Mouse (Mus musculus) forebrain, postnatal 0 days (tissue): ENCODE results near the gene Gm20390. TPM values are rescaled to one million over a fixed set of nuclear protein-coding genes. Genes with fewer than 3 reads are reported as not detected.

ENCODE experiments used
- ATAC-seq: fragments of 200-750 bp; cut with Nextera tagmentation; 2 replicates; pipeline ENCODE4 v1.8.0; 2017; ENCODE audit warnings: mild to moderate bottlenecking, moderate library complexity
- DNase-seq: peaks from one replicate; pipeline ENCODE4 v3.0.0-alpha.2; 2015
- H3K27ac ChIP-seq: fragments of 300-500 bp; sonication (generic); 2 replicates; pipeline ENCODE4 v1.5.1; 2014; ENCODE audit warnings: low read depth, mild to moderate bottlenecking, antibody characterized with exemption, low read length, moderate library complexity, mixed read lengths
- H3K27me3 ChIP-seq: fragments of 300-500 bp; sonication (generic); 2 replicates; pipeline ENCODE4 v1.6.1; 2014; ENCODE audit warnings: mild to moderate bottlenecking, low read length, mixed read lengths; ENCODE audit not compliant: insufficient read depth
- H3K36me3 ChIP-seq: fragments of 300-500 bp; sonication (generic); 2 replicates; pipeline ENCODE4 v1.6.1; 2014; ENCODE audit warnings: mild to moderate bottlenecking, moderate library complexity; ENCODE audit not compliant: insufficient read depth
- H3K4me1 ChIP-seq: fragments of 300-500 bp; sonication (generic); 2 replicates; pipeline ENCODE4 v1.6.1; 2014; ENCODE audit warnings: antibody characterized with exemption; ENCODE audit not compliant: insufficient read depth
- H3K4me2 ChIP-seq: fragments of 300-500 bp; sonication (generic); 2 replicates; pipeline ENCODE4 v1.6.1; 2014; ENCODE audit warnings: low read depth, mild to moderate bottlenecking, moderate library complexity
- H3K4me3 ChIP-seq: fragments of 300-500 bp; sonication (generic); 2 replicates; pipeline ENCODE4 v1.5.1; 2014; ENCODE audit warnings: low read depth, low read length, mixed read lengths
- H3K9ac ChIP-seq: fragments of 300-500 bp; sonication (generic); 2 replicates; pipeline ENCODE4 v1.6.1; 2014; ENCODE audit warnings: mild to moderate bottlenecking
- H3K9me3 ChIP-seq: fragments of 300-500 bp; sonication (generic); 2 replicates; pipeline ENCODE4 v1.6.1; 2016; ENCODE audit warnings: low read length
- CTCF ChIP-seq: sonication (generic); IDR thresholded peaks from 2 replicates; pipeline ENCODE4 v1.5.1; 2016; ENCODE audit warnings: antibody characterized with exemption, control low read depth, low read depth
- WGBS: fragments of 180-500 bp; shearing (Covaris S2); extraction: QIAGEN DNeasy Blood & Tissue Kit; methylation state at CpG from one replicate; pipeline ENCODE4 v1.1.7; 2014; 5-methylcytosine and 5-hydroxymethylcytosine counted together
- polyA plus RNA-seq: library from polyadenylated mRNA; unstranded; fragments of >200 nt; fragmentation: Nextera tagmentation; extraction: Ambion mirVana; gene quantifications from 2 replicates; pipeline ENCODE4 v1.2.1, GENCODE M21; 2015
- total RNA-seq: library from RNA; depleted of rRNA; stranded (reverse); fragments of >200 nt; gene quantifications from 2 replicates; pipeline ENCODE4 v1.2.3, GENCODE M21; 2014

The Gm20390 gene
- total and polyA plus RNA-seq, 2 experiments from 2014 or later: 90.4 to 448 TPM

DNA sequence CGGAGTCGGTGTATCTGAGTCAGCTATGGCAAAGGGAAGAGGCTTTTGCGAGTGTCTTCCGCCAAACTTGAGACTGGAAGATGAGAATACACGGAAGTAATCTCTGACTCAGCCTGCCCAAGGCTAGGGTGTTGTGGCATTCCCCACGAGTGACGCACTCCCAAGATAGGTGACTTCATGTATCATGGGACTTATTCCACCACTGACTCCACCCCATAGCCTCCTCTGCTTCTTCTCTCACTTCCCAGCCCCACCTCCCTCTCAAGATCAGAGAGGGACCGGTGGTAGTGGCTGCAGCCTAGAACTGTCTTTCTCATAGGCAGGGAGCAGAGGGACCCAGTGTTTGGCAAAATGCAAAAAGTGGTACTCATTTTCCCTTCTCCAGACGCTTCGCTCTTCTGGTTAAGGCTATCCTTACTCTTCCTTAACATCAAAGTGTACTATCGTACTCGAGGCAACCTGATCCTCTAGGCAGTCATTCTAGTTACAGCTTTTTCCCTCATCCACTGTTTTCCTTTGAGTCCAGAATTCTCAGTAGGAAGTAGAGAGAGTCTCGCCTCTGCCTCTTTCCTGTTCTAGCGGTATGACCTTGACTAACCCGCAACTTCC lies 27.1 kb upstream of the Gm20390 start:
- DNase-seq (no peak), ATAC-seq (peak; percentile 55)
- Histone ChIP-seq H3K4me1 (peaks cover 21% of the 10 kb centered on the region; the same call in 1 of the 2 replicates), H3K27me3 (no peaks in the 10 kb centered on the region), H3K36me3 (no peaks in the 10 kb centered on the region), H3K27ac (peak overlapping the region; percentile 91), H3K4me2 (peak overlapping the region; percentile 92), H3K9me3 (no peaks in the 10 kb centered on the region), H3K4me3 (peak overlapping the region; percentile 97), H3K9ac (peak overlapping the region; percentile 91)
- 7% methylated on average over 15 of the region's 15 CpGs for WGBS
- no peak for TF ChIP-seq CTCF

DNA sequence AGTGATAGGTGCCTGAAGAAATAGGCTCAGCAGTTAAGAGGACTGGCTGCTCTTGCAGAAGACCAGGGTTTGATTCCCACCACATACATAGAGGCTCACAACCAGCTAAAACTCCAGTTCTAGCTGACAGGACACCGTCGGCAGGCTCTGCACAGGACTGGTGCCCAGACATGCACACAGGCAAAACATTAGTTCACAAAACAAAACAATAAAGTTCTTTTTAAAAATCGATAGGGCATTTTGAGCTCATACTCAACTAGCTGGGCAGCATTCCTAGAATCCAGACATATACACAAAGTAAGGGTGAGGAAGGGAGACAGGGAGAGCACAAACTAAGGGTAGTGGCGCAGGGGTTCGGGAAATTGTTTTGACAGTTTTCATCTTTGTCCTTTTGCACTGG lies 26.4 kb upstream of the Gm20390 start:
- DNase-seq (no peak), ATAC-seq (no peak)
- WGBS: 60% methylated on average over 5 of the region's 5 CpGs
- Histone ChIP-seq H3K9me3 (no peaks in the 10 kb centered on the region), H3K27ac (peak overlapping the region; percentile 91), H3K4me3 (peak overlapping the region; percentile 97; the same call in 1 of the 2 replicates), H3K27me3 (no peaks in the 10 kb centered on the region), H3K4me2 (peak overlapping the region; percentile 92; the same call in 1 of the 2 replicates), H3K4me1 (peaks cover 21% of the 10 kb centered on the region; the same call in 1 of the 2 replicates), H3K36me3 (no peaks in the 10 kb centered on the region), H3K9ac (0 out of 2 replicates have a peak overlapping the region, but pooled peaks have one; percentile 91)
- no peak for TF ChIP-seq CTCF

DNA sequence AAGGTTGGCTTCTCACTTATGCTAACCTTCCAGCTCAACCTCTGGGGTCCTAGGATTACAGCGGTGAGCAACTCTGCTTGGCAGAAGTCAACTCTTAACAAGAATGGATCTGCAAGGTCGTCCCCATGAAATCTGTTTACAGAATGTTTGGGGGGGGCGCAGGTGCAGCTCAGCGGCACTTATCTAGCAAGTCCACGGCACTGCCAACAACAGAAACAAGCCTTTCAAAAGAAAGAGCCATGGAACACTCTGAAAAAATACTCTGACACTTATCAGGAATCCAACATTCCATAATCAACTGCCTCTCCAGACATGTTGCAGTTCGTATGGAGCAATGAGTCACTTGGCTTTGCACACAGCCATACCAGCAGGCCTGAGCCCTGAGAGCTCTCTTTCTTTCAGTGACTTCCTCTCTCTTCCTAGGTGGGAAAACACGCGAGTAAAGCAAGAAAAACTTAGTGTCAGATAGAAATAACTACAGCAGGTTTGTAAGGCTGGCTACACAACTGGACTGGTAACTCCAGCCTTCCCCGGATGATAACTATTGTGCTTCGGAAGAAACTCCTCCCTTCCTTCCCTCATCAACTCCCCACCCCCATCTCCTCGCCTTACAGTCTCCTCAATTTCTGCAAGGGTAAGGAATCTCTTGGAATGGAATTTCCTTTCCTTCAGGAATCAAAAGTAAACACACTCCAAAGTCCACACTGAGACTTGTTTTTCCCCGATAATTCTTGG lies 20.4 kb upstream of the Gm20390 start:
- Histone ChIP-seq H3K27ac (no peak overlapping the region), H3K9ac (no peak overlapping the region), H3K4me3 (no peak overlapping the region), H3K4me2 (no peak overlapping the region), H3K4me1 (no peaks in the 10 kb centered on the region), H3K36me3 (no peaks in the 10 kb centered on the region), H3K27me3 (no peaks in the 10 kb centered on the region), H3K9me3 (no peaks in the 10 kb centered on the region)
- DNase-seq (no peak), ATAC-seq (no peak)
- no peak for TF ChIP-seq CTCF
- 74% methylated on average over 12 of the region's 12 CpGs for WGBS

DNA sequence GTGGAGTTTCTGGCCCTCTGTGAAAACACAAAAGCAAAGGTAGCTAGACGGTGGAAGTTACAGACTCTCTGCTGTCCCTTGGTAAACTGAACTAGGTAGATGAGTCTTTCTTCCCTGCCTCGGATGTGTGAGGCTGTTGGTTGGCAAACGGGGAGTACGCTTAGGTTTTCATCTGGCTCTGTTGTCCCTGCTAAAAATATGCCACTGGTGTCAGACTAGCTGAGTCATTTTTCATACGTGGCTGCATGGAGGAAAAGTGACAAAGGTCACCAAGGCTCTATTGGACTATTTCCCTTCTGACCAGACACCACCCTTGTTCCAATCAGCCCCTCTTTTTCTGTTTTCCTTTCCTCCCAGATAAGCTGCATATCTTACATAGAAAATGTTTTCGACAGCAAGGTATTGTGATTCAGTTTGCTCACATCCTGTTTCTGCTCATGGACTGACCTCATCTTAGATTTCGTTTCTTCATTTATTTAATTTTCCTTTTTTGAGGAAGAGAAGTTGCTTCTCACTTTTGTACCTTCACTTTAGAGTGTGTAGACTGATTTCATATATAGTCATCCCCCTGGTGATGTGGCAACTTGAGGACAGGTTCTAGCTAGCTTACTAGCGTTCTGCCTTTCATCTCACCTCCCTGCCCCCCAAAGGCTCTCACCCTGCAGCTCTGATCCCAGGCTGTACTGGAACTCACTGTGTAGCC lies 19.7 kb upstream of the Gm20390 start:
- Histone ChIP-seq H3K36me3 (no peaks in the 10 kb centered on the region), H3K27ac (no peak overlapping the region), H3K4me2 (no peak overlapping the region), H3K4me1 (no peaks in the 10 kb centered on the region), H3K9me3 (no peaks in the 10 kb centered on the region), H3K4me3 (no peak overlapping the region), H3K9ac (no peak overlapping the region), H3K27me3 (no peaks in the 10 kb centered on the region)
- TF ChIP-seq CTCF: no peak
- no peak for DNase-seq
- WGBS: 75% methylated on average over 8 of the region's 8 CpGs
- ATAC-seq: no peak

DNA sequence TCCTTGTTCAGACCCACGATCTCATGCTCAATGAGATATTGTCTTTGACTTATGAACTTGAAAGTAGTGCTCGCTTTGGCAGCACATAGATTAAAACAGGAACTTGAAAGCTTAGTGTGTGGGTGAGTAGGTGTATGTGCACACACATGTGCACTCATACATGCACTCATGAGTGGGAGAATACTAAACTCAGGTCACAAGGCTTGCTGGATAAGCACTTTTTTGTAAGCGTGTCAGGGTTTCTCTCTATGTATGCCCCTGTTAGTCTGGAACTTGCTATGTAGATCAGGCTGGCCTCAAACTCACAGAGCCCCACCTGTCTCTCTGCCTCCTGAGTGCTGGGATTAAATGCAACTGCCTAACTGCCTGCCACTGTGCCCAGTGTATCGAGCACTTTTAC lies 18.9 kb upstream of the Gm20390 start:
- Histone ChIP-seq H3K36me3 (no peaks in the 10 kb centered on the region), H3K4me2 (no peak overlapping the region), H3K27ac (no peak overlapping the region), H3K27me3 (no peaks in the 10 kb centered on the region), H3K4me1 (no peaks in the 10 kb centered on the region), H3K4me3 (no peak overlapping the region), H3K9ac (no peak overlapping the region), H3K9me3 (no peaks in the 10 kb centered on the region)
- no peak for DNase-seq
- WGBS: 86% methylated on average over 4 of the region's 4 CpGs
- TF ChIP-seq CTCF: no peak
- ATAC-seq: no peak

DNA sequence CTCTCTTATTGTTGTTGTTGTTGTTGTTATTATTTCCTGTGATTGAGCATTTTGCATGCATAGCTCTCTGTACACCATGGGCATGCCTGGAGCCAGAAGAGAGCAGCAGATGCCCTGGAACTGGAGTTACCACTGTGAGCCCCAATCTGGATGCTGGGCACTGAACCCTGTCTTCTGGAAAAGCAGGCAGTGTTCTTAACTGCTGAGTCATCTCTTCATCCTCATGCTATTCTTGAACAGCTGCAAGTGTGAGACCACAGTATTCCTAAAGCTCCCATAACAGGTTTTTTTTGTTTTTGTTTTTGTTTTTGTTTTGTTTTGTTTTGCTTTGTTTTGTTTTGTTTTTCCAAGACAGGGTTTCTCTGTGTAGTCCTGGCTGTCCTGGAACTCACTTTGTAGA lies 18.2 kb upstream of the Gm20390 start:
- ATAC-seq: no peak
- Histone ChIP-seq H3K9me3 (no peaks in the 10 kb centered on the region), H3K4me2 (no peak overlapping the region), H3K27me3 (no peaks in the 10 kb centered on the region), H3K9ac (no peak overlapping the region), H3K36me3 (no peaks in the 10 kb centered on the region), H3K27ac (no peak overlapping the region), H3K4me1 (no peaks in the 10 kb centered on the region), H3K4me3 (no peak overlapping the region)
- no peak for DNase-seq
- no peak for TF ChIP-seq CTCF

DNA sequence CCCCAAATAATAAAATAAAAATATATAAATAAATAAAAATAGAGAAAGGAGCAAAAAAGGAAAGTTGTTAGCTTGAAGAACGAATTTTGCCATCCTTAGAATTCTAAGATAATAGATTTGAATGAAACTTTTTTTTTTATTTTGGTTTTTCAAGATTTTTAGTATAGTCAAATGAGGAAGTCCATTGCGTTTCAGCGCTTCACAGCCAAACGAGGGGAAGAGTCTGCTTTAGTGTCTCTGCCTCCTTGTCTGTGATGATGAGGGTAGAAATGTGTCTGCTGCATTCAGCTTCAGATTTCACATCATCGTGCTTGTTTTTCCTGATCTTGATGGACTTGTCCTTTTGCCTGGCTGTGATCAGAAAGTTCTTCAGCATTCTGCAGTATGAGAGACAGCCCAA lies 17.2 kb upstream of the Gm20390 start:
- Histone ChIP-seq H3K36me3 (no peaks in the 10 kb centered on the region), H3K27ac (no peak overlapping the region), H3K9ac (no peak overlapping the region), H3K9me3 (no peaks in the 10 kb centered on the region), H3K4me3 (no peak overlapping the region), H3K4me2 (no peak overlapping the region), H3K27me3 (no peaks in the 10 kb centered on the region), H3K4me1 (no peaks in the 10 kb centered on the region)
- WGBS: 86% methylated on average over 5 of the region's 5 CpGs
- ATAC-seq (no peak), DNase-seq (no peak)
- TF ChIP-seq CTCF: no peak
